Mouse (Mus musculus) ES-E14 (cell line): ENCODE results near the gene Daam1.

Source experiments
- ZC3H11A ChIP-seq: IDR thresholded peaks from 2 replicates; pipeline ENCODE4 v1.6.1; 2012; ENCODE audit warnings: low read depth, mild to moderate bottlenecking, inconsistent platforms, low read length, borderline replicate concordance
- ZNF384 ChIP-seq: IDR thresholded peaks from 2 replicates; pipeline ENCODE4 v1.6.1; 2012; ENCODE audit warnings: low read depth, low read length, inconsistent platforms

DNA sequence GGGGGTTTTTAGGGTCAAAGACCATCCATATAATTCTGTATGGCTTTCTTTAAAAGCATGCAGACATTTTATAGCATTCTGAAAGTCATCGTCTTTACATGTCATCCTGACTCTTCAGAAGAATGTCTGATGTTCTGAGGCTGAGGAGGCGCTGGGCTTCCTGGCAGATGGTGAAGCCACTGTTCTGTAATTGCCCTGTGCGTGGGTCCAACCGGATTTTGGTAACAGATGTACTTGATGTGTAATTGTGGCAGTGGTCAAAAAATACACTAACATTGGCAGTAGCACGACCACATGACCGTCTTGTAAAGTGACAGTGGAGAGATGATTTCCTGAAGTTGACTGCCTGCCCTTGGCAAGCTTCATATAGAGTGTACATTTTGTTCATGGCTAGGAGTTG lies 97.2 kb downstream of the Daam1 start:
- TF ChIP-seq ZNF384 (no peak), ZC3H11A (no peak)
